Comparison of ENCODE assay signal across 8 mouse cellular contexts in genomic region chr11:75172151-75173094, GRCm38 (mm10). TPM values are rescaled to one million over a fixed set of nuclear protein-coding genes. Genes with fewer than 3 reads are reported as not detected.
DNase-seq lines count a peak whose midpoint lies in the region; ATAC-seq and TF ChIP-seq lines count a peak whose summit lies in the region.

No protein-coding gene starts in this region.

- H3K36me3 ChIP-seq in forebrain, embryonic 10.5 days (replicated peaks), result peaks cover 14% of the 10 kb centered on the region
- H3K36me3 ChIP-seq in kidney, postnatal 0 days (ENCODE audit: insufficient read depth, low read length), result peaks cover 8% of the 10 kb centered on the region; the same call in 1 of the 2 replicates
- H3K36me3 ChIP-seq in midbrain, embryonic 16.5 days (ENCODE audit: control insufficient read depth, insufficient read depth, low read length), result no peaks in the 10 kb centered on the region

- no peak for DNase-seq in cerebellum, postnatal 36 days
- peak; percentile 31 for DNase-seq in ovary, postnatal 36 days (ENCODE audit: low spot score)
- no peak for DNase-seq in ovary, adult 18-20 months (ENCODE audit: low spot score)
- peak; percentile 43 for DNase-seq in forebrain, embryonic 10.5 days (ENCODE audit: extremely low spot score, low spot score)
- no peak for DNase-seq in kidney, postnatal 0 days (ENCODE audit: low spot score)
- DNase-seq in thymus, postnatal 25 days, result peak; percentile 48

- H3K27me3 ChIP-seq in forebrain, embryonic 10.5 days (ENCODE audit: poor library complexity, severe bottlenecking), result peaks cover 84% of the 10 kb centered on the region
- H3K27me3 ChIP-seq in kidney, postnatal 0 days (ENCODE audit: insufficient read depth, low read length), result peaks cover 3% of the 10 kb centered on the region; the same call in 1 of the 2 replicates
- H3K27me3 ChIP-seq in midbrain, embryonic 16.5 days (ENCODE audit: control insufficient read depth, insufficient read depth, low read depth, low read length), result peaks cover 19% of the 10 kb centered on the region

- H3K9me3 ChIP-seq in forebrain, embryonic 10.5 days, result no peaks in the 10 kb centered on the region
- no peaks in the 10 kb centered on the region for H3K9me3 ChIP-seq in kidney, postnatal 0 days (replicated peaks; ENCODE audit: low read length)
- no peaks in the 10 kb centered on the region for H3K9me3 ChIP-seq in midbrain, embryonic 16.5 days (replicated peaks; ENCODE audit: control insufficient read depth, low read length, poor library complexity, severe bottlenecking)

- peak overlapping the region; percentile 72 for H3K4me3 ChIP-seq in forebrain, embryonic 10.5 days
- H3K4me3 ChIP-seq in kidney, postnatal 0 days (replicated peaks; ENCODE audit: low read depth, low read length), result peak overlapping the region; percentile 48
- peak overlapping the region; percentile 71 for H3K4me3 ChIP-seq in midbrain, embryonic 16.5 days (ENCODE audit: low read depth, low read length)

- no peak for TF ChIP-seq CTCF in kidney, postnatal 0 days (IDR thresholded peaks at IDR 0.05; ENCODE audit: low read depth)

- 0 out of 2 replicates have a peak, but pooled peaks have one; percentile 9 for ATAC-seq in cerebellum, adult (ENCODE audit: insufficient number of reproducible peaks, low FRiP score, low TSS enrichment)
- ATAC-seq in kidney, postnatal 0 days (replicated peaks; ENCODE audit: low FRiP score, low read depth), result no peak
- 0 out of 2 replicates have a peak, but pooled peaks have one; percentile 2 for ATAC-seq in midbrain, embryonic 16.5 days

- H3K4me2 ChIP-seq in kidney, postnatal 0 days (ENCODE audit: low read length), result peak overlapping the region; percentile 84
- H3K4me2 ChIP-seq in midbrain, embryonic 16.5 days (ENCODE audit: low read length), result peak overlapping the region; percentile 87

- under 1% methylated on average over 75 of the region's 75 CpGs for WGBS in forebrain, embryonic 10.5 days
- WGBS in kidney, postnatal 0 days, result under 1% methylated on average over 69 of the region's 75 CpGs
- under 1% methylated on average over 74 of the region's 75 CpGs for WGBS in midbrain, embryonic 16.5 days

- H3K27ac ChIP-seq in forebrain, embryonic 10.5 days, result no peak overlapping the region
- H3K27ac ChIP-seq in kidney, postnatal 0 days, result no peak overlapping the region
- peak overlapping the region; percentile 75 for H3K27ac ChIP-seq in midbrain, embryonic 16.5 days (ENCODE audit: low read length)

- 0 out of 2 replicates have a peak overlapping the region, but pooled peaks have one; percentile 28 for H3K9ac ChIP-seq in kidney, postnatal 0 days (ENCODE audit: low read depth, low read length)
- H3K9ac ChIP-seq in midbrain, embryonic 16.5 days (ENCODE audit: low read depth, low read length), result peak overlapping the region; percentile 67

- peaks cover 68% of the 10 kb centered on the region for H3K4me1 ChIP-seq in forebrain, embryonic 10.5 days
- H3K4me1 ChIP-seq in kidney, postnatal 0 days (replicated peaks; ENCODE audit: insufficient read depth, low read length), result peaks cover 18% of the 10 kb centered on the region
- peaks cover 34% of the 10 kb centered on the region for H3K4me1 ChIP-seq in midbrain, embryonic 16.5 days (ENCODE audit: control insufficient read depth, insufficient read depth, low read length)

RNA-seq across cellular contexts. Expression of gene Hic1, which starts 3.1 kb away (rescaled TPM):
- polyA plus RNA-seq in forebrain, embryonic 10.5 days (2016; fragmentation: Nextera tagmentation; extraction: Ambion mirVana), result 0.12 and 0.21 TPM in 2 replicates
- polyA plus RNA-seq in kidney, postnatal 0 days (2015; fragmentation: Nextera tagmentation; extraction: Ambion mirVana), result 18.5 and 26.9 TPM in 2 replicates
- polyA plus RNA-seq in midbrain, embryonic 16.5 days (2015; fragmentation: Nextera tagmentation; extraction: Ambion mirVana), result 1.3 and 1.8 TPM in 2 replicates

RNA-seq across cellular contexts. Expression of gene Ovca2, which starts 6.2 kb away (rescaled TPM):
- 33.6 and 34.0 TPM in 2 replicates for polyA plus RNA-seq in forebrain, embryonic 10.5 days (2016; fragmentation: Nextera tagmentation; extraction: Ambion mirVana)
- 26.6 and 28.3 TPM in 2 replicates for polyA plus RNA-seq in kidney, postnatal 0 days (2015; fragmentation: Nextera tagmentation; extraction: Ambion mirVana)
- polyA plus RNA-seq in midbrain, embryonic 16.5 days (2015; fragmentation: Nextera tagmentation; extraction: Ambion mirVana), result 13.3 and 14.5 TPM in 2 replicates

RNA-seq across cellular contexts. Expression of gene Dph1, which starts 18.6 kb away (rescaled TPM):
- polyA plus RNA-seq in forebrain, embryonic 10.5 days (2016; fragmentation: Nextera tagmentation; extraction: Ambion mirVana), result 29.5 TPM in 2 replicates
- 26.3 TPM in 2 replicates for polyA plus RNA-seq in kidney, postnatal 0 days (2015; fragmentation: Nextera tagmentation; extraction: Ambion mirVana)
- 12.5 and 14.0 TPM in 2 replicates for polyA plus RNA-seq in midbrain, embryonic 16.5 days (2015; fragmentation: Nextera tagmentation; extraction: Ambion mirVana)

RNA-seq across cellular contexts. Expression of gene Rtn4rl1, which starts 21.2 kb away (rescaled TPM):
- polyA plus RNA-seq in forebrain, embryonic 10.5 days (2016; fragmentation: Nextera tagmentation; extraction: Ambion mirVana), result 1.1 and 1.3 TPM in 2 replicates
- 4.2 and 4.6 TPM in 2 replicates for polyA plus RNA-seq in kidney, postnatal 0 days (2015; fragmentation: Nextera tagmentation; extraction: Ambion mirVana)
- polyA plus RNA-seq in midbrain, embryonic 16.5 days (2015; fragmentation: Nextera tagmentation; extraction: Ambion mirVana), result 17.8 and 19.7 TPM in 2 replicates

Comparison
In these comparisons a context has a peak if more than half of its experiments do, and no peak if none do; other contexts are left out.
1. DNase-seq: peak in ovary, postnatal 36 days (single experiment), forebrain, embryonic 10.5 days (single experiment) and thymus, postnatal 25 days (single experiment); none in cerebellum, postnatal 36 days (0 of 2), ovary, adult 18-20 months (single experiment) and kidney, postnatal 0 days (single experiment).
2. Peak in every context shown above with its lines, with median percentiles within 50 percentile points of each other: H3K4me3 ChIP-seq.